Mouse (Mus musculus) left cerebral cortex, postnatal 36 days (tissue): Measurements from ENCODE around the gene Usp33. TPM values are rescaled to one million over a fixed set of nuclear protein-coding genes. Genes with fewer than 3 reads are reported as not detected.
"Not testable (repeated sequence)": the region's sequence is repeated elsewhere in the genome, so short reads cannot be mapped to it uniquely, and the experiment has no call there.

Experiments
- DNase-seq, 2 experiments: peaks; one replicate each; pipeline ENCODE4 v3.0.0; 2021 to 2022; ENCODE audit warnings: low spot score in 2 of 2, mixed read lengths in 1 of 2
- intact Hi-C: fragments of 180-260 bp; cut with DNase I; formaldehyde crosslinking; loops from one replicate; pipeline ENCODE4 v1.15.1; 2025
- total RNA-seq, 2 experiments: library from RNA; stranded (reverse); gene quantifications; 2 replicates each; pipeline ENCODE4 v1.2.3; 2021

The Usp33 gene
- 100 to 1,000 TPM; 126 to 148 TPM for total RNA-seq

DNA sequence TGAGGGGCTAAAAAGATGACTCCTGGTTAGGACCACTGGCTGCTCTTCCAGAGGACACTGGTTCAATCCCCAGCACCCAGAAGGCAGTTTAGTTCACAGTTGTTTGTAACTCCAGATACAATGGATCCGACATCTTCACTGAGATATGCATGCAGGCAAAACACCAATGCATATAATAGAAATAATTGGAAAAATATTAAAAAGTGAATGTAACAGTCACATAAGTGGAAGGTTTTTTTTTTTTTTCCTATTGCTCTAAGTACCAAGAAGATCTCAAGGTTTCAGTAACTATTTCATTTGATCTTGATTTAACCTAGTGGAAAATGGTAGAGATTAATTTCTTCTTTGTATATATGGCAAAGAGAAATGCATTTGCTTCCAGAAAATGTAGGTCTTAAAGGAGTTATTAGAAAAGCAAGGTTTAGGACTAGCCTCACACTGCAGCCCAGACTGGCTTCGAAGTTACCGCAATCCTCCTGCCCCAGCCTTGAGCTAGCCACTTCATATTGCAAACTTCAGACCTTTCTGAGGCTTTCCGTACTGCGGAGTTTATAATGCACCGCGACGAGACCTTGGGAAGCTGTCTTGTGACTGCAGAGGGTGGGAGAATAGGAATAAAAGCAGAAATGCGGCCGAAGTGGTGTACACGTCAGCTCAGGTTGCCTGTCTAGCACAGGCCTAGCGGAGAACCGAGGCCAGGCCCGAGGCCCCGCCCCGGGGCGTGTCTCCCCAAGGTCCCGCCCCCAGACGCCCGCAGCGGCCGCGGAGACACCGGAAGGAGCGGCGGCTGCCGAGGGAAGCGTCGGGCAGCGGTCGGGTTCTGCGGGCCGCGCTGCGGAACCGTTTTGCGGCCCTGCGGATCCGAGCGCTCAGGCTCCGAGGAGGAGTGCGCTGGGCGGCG lies at the start of gene Usp33:
TSS of gene Usp33 (plus strand) at position 747 of the 901 bp plus-strand sequence.
- intact Hi-C loops = no loop called here
- peak; percentile 91 to 93 for DNase-seq

- no peak for DNase-seq
- intact Hi-C loops = loop anchor here (10.0 kb wide), 1 partner anchor 186 kb away; no protein-coding TSS in a partner anchor
Observed at GRCm38 (mm10) chr3:152300376-152301337, 45.6 kb upstream of the Usp33 start.

- no peak for DNase-seq
- intact Hi-C loops = loop anchor here (10.0 kb wide), 1 partner anchor 188 kb away; no protein-coding TSS in a partner anchor
Observed at GRCm38 (mm10) chr3:152302991-152303390, 43.3 kb upstream of the Usp33 start.

- intact Hi-C loops = loop anchor here (10.0 kb wide), 1 partner anchor 189 kb away; no protein-coding TSS in a partner anchor
- peak; percentile 34 to 41 for DNase-seq
Observed at GRCm38 (mm10) chr3:152304093-152304815, 42.0 kb upstream of the Usp33 start.

GRCm38 (mm10) chr3:152305080-152305479 lies 41.2 kb upstream of the Usp33 start:
- intact Hi-C loops = loop anchor here (10.0 kb wide), 1 partner anchor 190 kb away; no protein-coding TSS in a partner anchor
- DNase-seq = no peak

GRCm38 (mm10) chr3:152305971-152306370 lies 40.3 kb upstream of the Usp33 start:
- DNase-seq = no peak
- intact Hi-C loops = loop anchor here (10.0 kb wide), 1 partner anchor 191 kb away; no protein-coding TSS in a partner anchor

- intact Hi-C loops = loop anchor here (10.0 kb wide), 1 partner anchor 194 kb away; no protein-coding TSS in a partner anchor
- DNase-seq = no peak
Observed at GRCm38 (mm10) chr3:152308485-152309249, 37.6 kb upstream of the Usp33 start.

GRCm38 (mm10) chr3:152309250-152309645 lies 37.0 kb upstream of the Usp33 start:
- DNase-seq = no peak
- intact Hi-C loops = loop anchor here (10.0 kb wide), 1 partner anchor 194 kb away; no protein-coding TSS in a partner anchor

DNA sequence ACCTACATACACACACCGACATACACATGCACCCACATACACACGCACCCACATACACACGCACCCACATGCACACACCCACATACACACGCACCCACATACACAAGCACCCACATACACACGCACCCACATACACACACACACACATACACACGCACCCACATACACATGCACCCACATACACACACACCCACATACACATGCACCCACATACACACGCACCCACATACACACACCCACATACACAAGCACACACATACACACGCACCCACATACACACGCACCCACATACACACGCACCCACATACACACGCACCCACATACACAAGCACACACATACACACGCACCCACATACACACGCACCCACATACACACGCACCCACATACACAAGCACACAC lies 31.6 kb upstream of the Usp33 start:
- intact Hi-C loops = loop anchor here (10.0 kb wide), 1 partner anchor 50 kb away; the partner anchor contains the start of gene Nexn

GRCm38 (mm10) chr3:152315613-152316012 lies 30.7 kb upstream of the Usp33 start:
- intact Hi-C loops = loop anchor here (10.0 kb wide), 1 partner anchor 51 kb away; the partner anchor contains the start of gene Nexn
- peak; percentile 52 for DNase-seq

More for the DNA sequence above, 31.6 kb upstream of the Usp33 start:
- not testable (repeated sequence) for DNase-seq

GRCm38 (mm10) chr3:152316447-152317173 lies 29.7 kb upstream of the Usp33 start:
- not testable (repeated sequence) for DNase-seq
- intact Hi-C loops = loop anchor here (10.0 kb wide), 1 partner anchor 52 kb away; the partner anchor contains the start of gene Nexn

- intact Hi-C loops = no loop called here
- DNase-seq = no peak
Observed at GRCm38 (mm10) chr3:152320972-152321645, 25.2 kb upstream of the Usp33 start.

DNA sequence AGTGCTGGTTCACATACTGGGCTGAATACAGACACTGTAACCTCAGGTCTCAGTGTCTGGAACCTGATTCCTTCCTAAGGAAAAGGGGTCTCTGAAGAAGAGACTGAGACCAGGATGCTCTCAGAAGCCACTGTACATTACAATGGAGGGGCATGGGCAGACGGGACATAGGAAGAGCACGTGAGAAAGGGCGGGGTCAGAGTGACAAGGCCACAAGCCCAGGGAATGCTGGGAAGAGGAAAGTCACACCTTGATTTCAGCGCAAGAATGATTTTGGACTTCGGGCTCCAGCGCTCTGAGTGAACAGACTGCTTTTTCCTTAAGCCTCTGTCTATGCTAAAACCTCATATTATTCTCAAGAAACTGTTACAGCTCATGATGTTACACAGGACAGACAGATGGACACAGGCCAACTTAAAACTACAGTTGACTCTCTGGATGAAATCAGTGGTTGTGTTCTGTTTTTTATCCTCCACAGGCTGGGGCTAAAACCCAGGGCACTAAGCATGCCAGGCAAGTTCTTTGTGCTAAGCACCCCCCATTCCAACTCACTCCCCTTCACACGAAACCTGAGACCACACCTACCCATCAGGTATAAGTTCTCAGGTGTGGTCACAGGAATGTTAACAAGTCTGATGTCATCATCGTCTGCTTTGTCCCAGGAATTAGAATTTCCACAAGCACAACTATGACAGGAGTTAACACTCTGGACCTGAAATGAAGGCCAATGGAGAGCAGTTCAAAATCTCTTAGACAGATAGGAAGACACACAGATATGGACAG lies 24.3 kb upstream of the Usp33 start:
- intact Hi-C loops = no loop called here
- DNase-seq = no peak

GRCm38 (mm10) chr3:152332104-152332503 lies 14.2 kb upstream of the Usp33 start:
- intact Hi-C loops = no loop called here
- DNase-seq = no peak

GRCm38 (mm10) chr3:152332545-152333300 lies 13.6 kb upstream of the Usp33 start:
- peak in 1 of 2 experiments; percentile 17 for DNase-seq
- intact Hi-C loops = no loop called here
